Comparison of ENCODE assay signal across 8 mouse cellular contexts in genomic region chr4:57821556-57822356, GRCm38 (mm10).
DNase-seq lines count a peak whose midpoint lies in the region; ATAC-seq and TF ChIP-seq lines count a peak whose summit lies in the region.

No protein-coding gene starts in this region.

- peak; percentile 93 for DNase-seq in heart, adult 11 months
- no peak for DNase-seq in heart, adult 8-10 months (ENCODE audit: low spot score)
- peak; percentile 26 to 36 for DNase-seq in right cerebral cortex, adult 2 months (ENCODE audit: low spot score in 2 of 2)
- no peak for DNase-seq in right cerebral cortex, postnatal 25 days
- no peak for DNase-seq in cerebellum, postnatal 36 days
- DNase-seq in adrenal gland, postnatal 36 days = no peak

- no peaks in the 10 kb centered on the region for H3K4me1 ChIP-seq in intestine, postnatal 0 days (replicated peaks; ENCODE audit: control insufficient read depth, insufficient read depth, low read length)
- H3K4me1 ChIP-seq in stomach, embryonic 16.5 days (ENCODE audit: control insufficient read depth, insufficient read depth, low read length) = peaks cover 6% of the 10 kb centered on the region; the same call in 1 of the 2 replicates

- no peaks in the 10 kb centered on the region for H3K9me3 ChIP-seq in intestine, postnatal 0 days (ENCODE audit: control insufficient read depth)
- H3K9me3 ChIP-seq in stomach, embryonic 16.5 days (replicated peaks; ENCODE audit: control insufficient read depth, low read length) = no peaks in the 10 kb centered on the region

- H3K4me2 ChIP-seq in intestine, postnatal 0 days (replicated peaks; ENCODE audit: low read depth) = peak overlapping the region; percentile 52
- H3K4me2 ChIP-seq in stomach, embryonic 16.5 days (ENCODE audit: low read depth, low read length) = peak overlapping the region; percentile 25

- ATAC-seq in intestine, postnatal 0 days = peak; percentile 28; the same call in 1 of the 2 replicates
- ATAC-seq in stomach, embryonic 16.5 days (ENCODE audit: insufficient read depth, low FRiP score) = peak; percentile 40; the same call in 1 of the 2 replicates

- no peaks in the 10 kb centered on the region for H3K36me3 ChIP-seq in intestine, postnatal 0 days (ENCODE audit: control insufficient read depth, insufficient read depth)
- no peaks in the 10 kb centered on the region for H3K36me3 ChIP-seq in stomach, embryonic 16.5 days (ENCODE audit: control insufficient read depth, insufficient read depth, low read length)

- H3K27ac ChIP-seq in intestine, postnatal 0 days (ENCODE audit: low read depth, low read length) = no peak overlapping the region; the same call in 1 of the 2 replicates
- H3K27ac ChIP-seq in stomach, embryonic 16.5 days (ENCODE audit: low read length) = peak overlapping the region; percentile 42

- 11% methylated on average over 11 of the region's 11 CpGs for WGBS in intestine, postnatal 0 days
- WGBS in stomach, embryonic 16.5 days = 16% methylated on average over 11 of the region's 11 CpGs

- peak overlapping the region; percentile 26; the same call in 1 of the 2 replicates for H3K9ac ChIP-seq in intestine, postnatal 0 days (ENCODE audit: low read depth, low read length)
- peak overlapping the region; percentile 54; the same call in 1 of the 2 replicates for H3K9ac ChIP-seq in stomach, embryonic 16.5 days (ENCODE audit: low read length)

- H3K4me3 ChIP-seq in intestine, postnatal 0 days (ENCODE audit: low read depth, low read length) = no peak overlapping the region
- no peak overlapping the region for H3K4me3 ChIP-seq in stomach, embryonic 16.5 days (replicated peaks; ENCODE audit: low read length)

- no peaks in the 10 kb centered on the region for H3K27me3 ChIP-seq in intestine, postnatal 0 days (replicated peaks; ENCODE audit: control insufficient read depth, insufficient read depth, low read length)
- no peaks in the 10 kb centered on the region for H3K27me3 ChIP-seq in stomach, embryonic 16.5 days (ENCODE audit: control insufficient read depth, insufficient read depth, low read length)

- TF ChIP-seq CTCF in intestine, postnatal 0 days (IDR thresholded peaks at IDR 0.05; ENCODE audit: low read depth) = 0 out of 2 replicates have a peak, but pooled peaks have one; percentile 16

Comparison
In these comparisons a context has a peak if more than half of its experiments do, and no peak if none do; other contexts are left out.
1. DNase-seq: peak in heart, adult 11 months (single experiment) and right cerebral cortex, adult 2 months (2 of 2); none in heart, adult 8-10 months (single experiment), right cerebral cortex, postnatal 25 days (single experiment), cerebellum, postnatal 36 days (0 of 2) and adrenal gland, postnatal 36 days (0 of 2).